Mouse (Mus musculus) olfactory bulb, adult 2 months (tissue): Measurements from ENCODE around the gene Mdm4.

Experiments used
- CTCF ChIP-seq: fragments of 200-500 bp; IDR thresholded peaks from 2 replicates; pipeline ENCODE4 v1.5.1; 2012; ENCODE audit warnings: low read depth, mild to moderate bottlenecking, low read length, moderate library complexity; ENCODE audit not compliant: insufficient read depth
- POLR2A ChIP-seq: fragments of 200-500 bp; IDR thresholded peaks from 2 replicates; pipeline ENCODE4 v1.6.1; 2012; ENCODE audit warnings: mild to moderate bottlenecking, low read depth, low read length, moderate library complexity; ENCODE audit not compliant: insufficient read depth

- TF ChIP-seq CTCF: no peak
- no peak for TF ChIP-seq POLR2A
These were observed 41.5 kb upstream of the Mdm4 start for GRCm38 (mm10) chr1:133071666-133072381.
